Mouse (Mus musculus) small intestine, adult 2 months (tissue): ENCODE results near the gene Mta2. TPM values are rescaled to one million over a fixed set of nuclear protein-coding genes. Genes with fewer than 3 reads are reported as not detected.

Experiments
- H3K27ac ChIP-seq: fragments of 200-500 bp; 2 replicates; pipeline ENCODE4 v1.5.1; 2012; ENCODE audit warnings: low read depth, low read length, control low read depth, inconsistent platforms; ENCODE audit not compliant: insufficient read depth
- H3K27me3 ChIP-seq: fragments of 200-500 bp; 2 replicates; pipeline ENCODE4 v1.6.1; 2012; ENCODE audit warnings: mild to moderate bottlenecking, moderate library complexity, low read length, inconsistent platforms; ENCODE audit not compliant: control insufficient read depth, insufficient read depth
- H3K36me3 ChIP-seq: fragments of 200-500 bp; 2 replicates; pipeline ENCODE4 v1.6.1; 2012; ENCODE audit warnings: mild to moderate bottlenecking, low read length, control low read depth, inconsistent platforms; ENCODE audit not compliant: control insufficient read depth, insufficient read depth
- H3K4me1 ChIP-seq: fragments of 200-500 bp; 2 replicates; pipeline ENCODE4 v1.6.1; 2012; ENCODE audit warnings: low read length, inconsistent platforms, mixed read lengths; ENCODE audit not compliant: control insufficient read depth, insufficient read depth, insufficient read length
- H3K4me3 ChIP-seq: fragments of 200-500 bp; 2 replicates; pipeline ENCODE4 v1.5.1; 2012; ENCODE audit warnings: low read depth, mild to moderate bottlenecking, control low read depth, inconsistent platforms, low read length, moderate library complexity
- CTCF ChIP-seq: fragments of 200-500 bp; IDR thresholded peaks from 2 replicates; pipeline ENCODE4 v1.5.1; 2012; ENCODE audit warnings: low read depth, mild to moderate bottlenecking, control low read depth, inconsistent platforms, low read length, moderate library complexity, mixed read lengths; ENCODE audit not compliant: insufficient replicate concordance, insufficient read length; ENCODE audit errors: extremely low read depth
- POLR2A ChIP-seq: fragments of 200-500 bp; IDR thresholded peaks from 2 replicates; pipeline ENCODE4 v1.6.1; 2012; ENCODE audit warnings: low read depth, mild to moderate bottlenecking, control low read depth, inconsistent platforms, low read length, moderate library complexity
- WGBS: fragments of 180-500 bp; shearing (Covaris S2); methylation state at CpG from one replicate; pipeline ENCODE4 v1.1.7; 2018; 5-methylcytosine and 5-hydroxymethylcytosine counted together
- polyA plus RNA-seq: library from polyadenylated mRNA; depleted of rRNA; stranded (reverse); fragments of >200 nt; gene quantifications from 2 replicates; pipeline ENCODE4 v1.2.3, GENCODE M21; 2012; rRNA removed

The Mta2 gene
- polyA plus RNA-seq, 1 experiment = 21.7 TPM

GRCm38 (mm10) chr19:8998546-8998945 lies 56.9 kb downstream of the Mta2 start:
- Histone ChIP-seq H3K27ac (0 out of 2 replicates have a peak overlapping the region, but pooled peaks have one; percentile 63), H3K4me3 (no peak overlapping the region), H3K4me1 (peaks cover 30% of the 10 kb centered on the region), H3K27me3 (no peaks in the 10 kb centered on the region), H3K36me3 (peaks cover 37% of the 10 kb centered on the region)
- no peak for TF ChIP-seq POLR2A
- no peak for TF ChIP-seq CTCF
- 52% methylated on average over 6 of the region's 6 CpGs for WGBS

GRCm38 (mm10) chr19:8999223-8999622 lies 57.5 kb downstream of the Mta2 start:
- Histone ChIP-seq H3K4me3 (no peak overlapping the region), H3K4me1 (peaks cover 30% of the 10 kb centered on the region), H3K36me3 (peaks cover 43% of the 10 kb centered on the region), H3K27ac (no peak overlapping the region), H3K27me3 (no peaks in the 10 kb centered on the region)
- 81% methylated on average over 4 of the region's 4 CpGs for WGBS
- no peak for TF ChIP-seq POLR2A
- no peak for TF ChIP-seq CTCF

Other genes starting within 250 kb of the Mta2 start
- 132 and 391 TPM in 2 replicates for gene Slc3a2, start 218.5 kb upstream of the Mta2 start, polyA plus RNA-seq
- 12.1 and 17.5 TPM in 2 replicates for gene Wdr74, start 206.0 kb upstream of the Mta2 start, polyA plus RNA-seq
- not detected in 2 replicates for gene 1700092M07Rik, start 201.2 kb upstream of the Mta2 start, polyA plus RNA-seq
- gene Stx5a, start 200.5 kb upstream of the Mta2 start, polyA plus RNA-seq = 31.7 and 65.9 TPM in 2 replicates
- 13.3 and 25.4 TPM in 2 replicates for gene Nxf1, start 184.8 kb upstream of the Mta2 start, polyA plus RNA-seq
- gene Tmem223, start 170.9 kb upstream of the Mta2 start, polyA plus RNA-seq = 117 and 142 TPM in 2 replicates
- gene Tmem179b, start 167.4 kb upstream of the Mta2 start, polyA plus RNA-seq = 59.9 and 96.2 TPM in 2 replicates
- 4.5 and 8.1 TPM in 2 replicates for gene Taf6l, start 155.5 kb upstream of the Mta2 start, polyA plus RNA-seq
- 7.7 and 13.5 TPM in 2 replicates for gene Polr2g, start 143.3 kb upstream of the Mta2 start, polyA plus RNA-seq
- gene Zbtb3, start 139.3 kb upstream of the Mta2 start, polyA plus RNA-seq = 0.60 and 0.86 TPM in 2 replicates
- gene Ttc9c, start 122.5 kb upstream of the Mta2 start, polyA plus RNA-seq = 5.7 and 8.9 TPM in 2 replicates
- gene Hnrnpul2, start 121.9 kb upstream of the Mta2 start, polyA plus RNA-seq = 9.2 and 20.9 TPM in 2 replicates
- 4.6 TPM in 1 of 2 replicates, not detected in the other for gene AC129217.1, start 112.1 kb upstream of the Mta2 start, polyA plus RNA-seq
- gene Bscl2, start 104.4 kb upstream of the Mta2 start, polyA plus RNA-seq = 54.3 and 82.6 TPM in 2 replicates
- 0.33 and 0.63 TPM in 2 replicates for gene Gng3, start 102.7 kb upstream of the Mta2 start, polyA plus RNA-seq
- 0.11 and 0.17 TPM in 2 replicates for gene Lrrn4cl, start 91.1 kb upstream of the Mta2 start, polyA plus RNA-seq
- 34.7 and 95.9 TPM in 2 replicates for gene Ubxn1, start 70.4 kb upstream of the Mta2 start, polyA plus RNA-seq
- 14.0 and 19.2 TPM in 2 replicates for gene Uqcc3, start 61.0 kb upstream of the Mta2 start, polyA plus RNA-seq
- gene Lbhd1, start 58.1 kb upstream of the Mta2 start, polyA plus RNA-seq = 0.22 and 0.55 TPM in 2 replicates
- gene Gm49403, start 57.9 kb upstream of the Mta2 start, polyA plus RNA-seq = not detected in 2 replicates
- 9.5 and 11.4 TPM in 2 replicates for gene 1810009A15Rik, start 53.0 kb upstream of the Mta2 start, polyA plus RNA-seq
- gene Gm49416, start 52.9 kb upstream of the Mta2 start, polyA plus RNA-seq = not detected in 2 replicates
- gene Ints5, start 48.9 kb upstream of the Mta2 start, polyA plus RNA-seq = 13.2 and 19.5 TPM in 2 replicates
- gene Ganab, start 43.8 kb upstream of the Mta2 start, polyA plus RNA-seq = 45.7 and 74.1 TPM in 2 replicates
- 40.1 and 69.5 TPM in 2 replicates for gene B3gat3, start 21.5 kb upstream of the Mta2 start, polyA plus RNA-seq
- 7.2 and 15.1 TPM in 2 replicates for gene Rom1, start 12.5 kb upstream of the Mta2 start, polyA plus RNA-seq
- 18.4 and 32.2 TPM in 2 replicates for gene Eml3, start 12.3 kb upstream of the Mta2 start, polyA plus RNA-seq
- gene Tut1, start 12.0 kb downstream of the Mta2 start, polyA plus RNA-seq = 5.6 and 13.2 TPM in 2 replicates
- 90.2 and 129 TPM in 2 replicates for gene Eef1g, start 25.2 kb downstream of the Mta2 start, polyA plus RNA-seq
- gene Ahnak, start 47.4 kb downstream of the Mta2 start, polyA plus RNA-seq = 5.1 and 14.7 TPM in 2 replicates
- 0.30 and 3.7 TPM in 2 replicates for gene Scgb1a1, start 146.1 kb downstream of the Mta2 start, polyA plus RNA-seq
- gene Asrgl1, start 193.8 kb downstream of the Mta2 start, polyA plus RNA-seq = 0.37 and 0.41 TPM in 2 replicates